Mouse (Mus musculus): ENCODE data around the gene Acsbg1.
A peak's percentile ranks its signal among the peaks of the same experiment; 100 is the strongest.
"Not testable (repeated sequence)": the region's sequence is repeated elsewhere in the genome, so short reads cannot be mapped to it uniquely, and the experiment has no call there.

The Acsbg1 gene

DNA sequence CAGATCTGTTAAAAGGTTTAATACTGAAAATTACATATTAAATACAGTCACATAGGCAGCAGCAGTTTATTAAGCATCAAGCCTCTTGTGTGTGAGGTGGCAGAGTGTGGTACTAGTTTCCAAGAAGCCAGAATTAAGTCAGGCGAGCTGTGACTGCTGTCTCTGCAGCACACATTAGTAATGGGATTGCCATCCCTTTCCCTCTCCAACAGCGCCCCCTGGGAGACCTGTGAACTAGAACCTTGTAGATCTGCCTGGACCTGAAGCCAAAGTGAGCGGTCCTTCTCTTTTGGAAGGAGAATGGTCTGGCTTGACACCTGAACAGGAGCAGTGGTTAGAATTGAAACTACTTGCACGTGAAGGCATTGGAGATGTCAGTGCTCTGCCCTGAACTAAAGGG lies 56.8 kb downstream of the Acsbg1 start:
- peak; percentile 22 for DNase-seq (ENCODE audit: low spot score)

- no peak for DNase-seq (ENCODE audit: low spot score)
Measured at GRCm38 (mm10) chr9:54604131-54604654, 57.5 kb downstream of the Acsbg1 start.

- no peak for DNase-seq (ENCODE audit: low spot score)
Measured at GRCm38 (mm10) chr9:54602916-54603315, 58.8 kb downstream of the Acsbg1 start.

DNA sequence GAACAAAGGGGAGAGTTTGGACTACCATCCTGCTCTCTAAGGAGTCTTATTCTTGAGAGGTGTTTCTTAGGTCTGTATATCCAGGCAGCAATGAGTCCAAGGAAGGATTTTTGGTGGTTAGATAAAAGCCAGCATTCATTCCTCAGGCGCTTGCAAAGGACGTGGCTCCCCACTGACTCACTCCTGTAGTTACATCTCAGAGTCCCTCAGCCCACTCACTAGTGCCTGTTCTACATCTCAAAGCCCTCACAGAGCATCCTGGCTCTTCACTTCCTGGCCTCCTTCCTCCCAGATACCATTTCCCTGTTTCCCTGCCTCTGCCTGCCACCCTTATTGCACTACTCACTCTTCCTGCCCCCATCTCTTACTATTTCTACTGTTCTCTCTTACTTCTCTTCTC lies 59.3 kb downstream of the Acsbg1 start:
- DNase-seq (ENCODE audit: low spot score): no peak

DNA sequence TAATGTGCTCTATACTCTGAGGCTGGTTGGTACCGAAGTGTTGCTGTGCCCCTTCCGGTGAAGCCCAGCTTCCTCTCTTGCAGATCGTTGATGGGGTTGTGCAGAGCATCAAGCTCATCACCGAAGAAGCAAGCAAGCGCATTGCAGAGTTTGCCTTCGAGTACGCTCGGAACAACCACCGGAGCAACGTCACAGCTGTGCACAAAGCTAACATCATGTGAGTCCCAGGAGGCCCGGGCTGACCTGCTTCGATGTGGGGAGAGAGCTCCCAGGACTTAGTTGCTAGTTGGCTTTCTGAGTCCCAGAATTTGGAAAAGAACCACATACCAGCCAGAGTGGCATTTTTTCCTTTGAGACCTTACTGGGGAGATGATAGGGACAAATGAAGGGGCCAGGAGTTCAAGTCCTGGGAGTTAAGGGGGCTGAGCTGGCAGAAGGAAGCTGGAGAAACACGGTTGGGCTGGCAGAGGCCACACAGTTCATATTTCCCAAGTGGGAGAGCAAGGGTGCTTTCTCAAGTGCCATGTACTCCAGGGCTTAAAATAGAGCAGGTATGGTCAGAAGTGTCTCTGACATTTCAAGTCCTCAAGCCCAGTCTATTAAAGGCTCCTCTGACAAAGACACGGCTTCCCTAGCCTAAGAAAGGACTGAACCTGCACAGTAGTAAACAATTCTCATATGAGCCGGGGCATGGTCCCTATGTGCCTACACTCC lies 64.8 kb downstream of the Acsbg1 start:
- DNase-seq (ENCODE audit: low spot score): no peak

DNA sequence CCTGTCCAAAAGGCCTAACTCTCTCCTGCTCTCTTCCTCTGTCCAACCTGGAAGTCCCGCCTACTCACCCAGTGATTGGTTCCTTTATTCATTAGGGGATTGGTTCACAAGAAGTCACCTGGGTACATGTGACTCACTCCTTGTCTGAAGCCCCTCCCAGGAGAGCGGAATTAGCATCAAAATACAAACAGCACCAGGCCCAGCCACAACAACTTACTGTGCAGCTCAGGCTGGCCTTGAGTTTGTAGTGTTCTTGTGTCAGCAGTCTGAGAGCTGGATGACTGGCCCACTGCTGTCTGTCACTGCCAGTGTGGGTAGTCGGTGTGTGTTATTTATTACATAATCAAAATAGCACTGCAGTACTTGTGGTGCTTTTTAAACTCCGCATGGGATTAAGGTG lies 68.0 kb downstream of the Acsbg1 start:
- DNase-seq (ENCODE audit: low spot score): not testable (repeated sequence)

DNA sequence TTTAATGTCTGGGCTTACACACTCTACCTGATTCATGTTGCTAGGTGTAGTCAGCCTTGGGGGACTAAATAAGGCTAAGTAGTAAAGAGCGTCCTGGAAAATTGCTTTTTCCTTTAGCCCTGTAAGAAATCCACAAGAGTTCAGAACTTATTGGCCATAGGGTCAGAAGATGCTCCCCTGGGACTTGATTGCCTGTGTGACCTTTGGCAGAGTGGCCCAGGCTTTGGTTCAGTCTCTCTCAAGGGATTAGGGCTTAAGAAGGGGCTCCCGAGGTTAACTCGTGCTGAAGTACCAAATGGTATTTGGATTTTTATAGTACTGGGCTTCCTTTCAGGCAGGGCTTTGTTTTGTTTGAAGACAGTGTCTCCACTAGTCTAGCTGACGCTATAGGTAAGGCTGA lies 73.8 kb downstream of the Acsbg1 start:
- no peak for DNase-seq (ENCODE audit: low spot score)

DNA sequence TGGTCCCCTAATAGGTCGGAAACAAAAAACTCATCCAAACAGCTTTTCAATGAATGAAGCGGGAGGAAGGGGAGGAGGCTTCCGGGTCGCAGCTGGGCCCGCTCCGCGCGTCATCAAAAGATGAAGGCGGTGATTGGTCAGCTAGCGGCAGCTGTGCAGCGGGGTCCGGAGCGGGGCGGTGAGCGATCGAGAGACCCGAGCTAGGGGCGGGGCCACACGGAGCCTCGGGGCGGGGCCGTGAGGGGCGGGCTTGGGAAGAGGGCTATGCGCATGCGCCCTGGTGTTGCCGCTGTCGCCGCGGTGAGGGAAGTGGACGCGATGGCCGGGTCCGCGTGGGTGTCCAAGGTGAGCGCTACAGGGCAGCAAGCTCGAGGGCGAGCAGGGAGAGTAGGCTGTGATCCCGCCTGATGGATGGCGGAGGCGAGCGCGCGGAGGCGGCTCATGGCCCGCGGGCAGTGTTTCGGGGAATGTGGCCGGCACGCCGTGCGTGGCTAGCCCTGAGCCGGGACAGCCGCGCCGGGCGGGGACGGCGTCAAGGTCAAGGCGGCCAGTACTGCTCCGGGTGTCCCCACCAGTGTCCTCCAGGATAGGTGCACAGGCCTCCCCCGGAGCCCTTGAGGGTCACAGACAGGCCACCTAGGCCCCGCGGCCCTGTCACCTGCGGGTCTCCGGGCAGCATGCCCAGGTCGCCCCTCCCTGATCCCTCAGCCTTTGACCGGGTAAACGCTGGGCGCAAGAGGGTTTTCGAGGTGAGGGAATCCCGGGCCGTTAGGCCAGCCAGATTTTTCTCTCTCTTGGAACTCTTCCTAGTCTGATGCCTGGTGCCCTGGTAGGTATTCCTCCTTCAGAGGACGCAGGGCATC lies 75.2 kb downstream of the Acsbg1 start, which contains the start of gene Idh3a:
Gene Idh3a (plus strand): TSS at position 136 of the 863 bp plus-strand sequence.
- DNase-seq (ENCODE audit: low spot score): peak; percentile 98

- DNase-seq (ENCODE audit: low spot score): no peak
Measured at GRCm38 (mm10) chr9:54585839-54586198, 75.9 kb downstream of the Acsbg1 start.

DNA sequence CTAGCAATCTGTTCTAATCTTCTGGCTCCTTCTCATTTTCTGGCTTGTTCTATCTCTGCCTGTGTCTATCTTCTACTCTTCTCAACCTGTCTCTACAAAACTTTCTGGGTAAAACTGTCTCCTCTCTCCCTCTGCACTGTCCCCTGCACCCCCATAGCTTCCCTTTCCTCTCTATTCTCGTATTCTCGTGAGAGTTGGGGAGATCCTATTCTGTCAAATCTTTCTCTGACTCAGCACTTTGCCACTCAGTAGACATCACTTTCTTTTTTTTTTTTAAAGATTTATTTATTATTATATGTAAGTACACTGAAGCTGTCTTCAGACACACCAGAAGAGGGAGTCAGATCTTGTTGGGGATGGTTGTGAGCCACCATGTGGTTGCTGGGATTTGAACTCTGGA lies 77.5 kb downstream of the Acsbg1 start:
- DNase-seq (ENCODE audit: low spot score): not testable (repeated sequence)

DNA sequence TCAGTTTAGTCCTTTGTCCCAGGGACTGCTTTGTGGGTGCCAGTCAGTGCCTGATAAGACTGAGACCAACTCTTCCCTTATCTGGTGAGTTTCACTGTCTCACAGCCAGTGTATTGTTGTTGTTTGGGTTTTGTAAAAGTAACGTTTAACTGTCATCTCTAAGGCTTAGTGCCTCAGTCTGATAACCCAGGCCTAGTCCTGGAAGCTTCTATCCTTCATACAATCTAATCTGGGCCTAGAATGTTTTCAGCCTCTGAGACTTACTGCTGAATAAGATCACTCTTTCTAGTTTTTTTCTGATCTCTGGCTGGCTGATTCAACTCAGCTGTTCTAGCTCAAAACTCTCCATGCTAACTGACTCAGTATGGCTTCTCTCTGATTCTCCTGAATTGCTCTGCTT lies 78.0 kb downstream of the Acsbg1 start:
- DNase-seq (ENCODE audit: low spot score): no peak

DNA sequence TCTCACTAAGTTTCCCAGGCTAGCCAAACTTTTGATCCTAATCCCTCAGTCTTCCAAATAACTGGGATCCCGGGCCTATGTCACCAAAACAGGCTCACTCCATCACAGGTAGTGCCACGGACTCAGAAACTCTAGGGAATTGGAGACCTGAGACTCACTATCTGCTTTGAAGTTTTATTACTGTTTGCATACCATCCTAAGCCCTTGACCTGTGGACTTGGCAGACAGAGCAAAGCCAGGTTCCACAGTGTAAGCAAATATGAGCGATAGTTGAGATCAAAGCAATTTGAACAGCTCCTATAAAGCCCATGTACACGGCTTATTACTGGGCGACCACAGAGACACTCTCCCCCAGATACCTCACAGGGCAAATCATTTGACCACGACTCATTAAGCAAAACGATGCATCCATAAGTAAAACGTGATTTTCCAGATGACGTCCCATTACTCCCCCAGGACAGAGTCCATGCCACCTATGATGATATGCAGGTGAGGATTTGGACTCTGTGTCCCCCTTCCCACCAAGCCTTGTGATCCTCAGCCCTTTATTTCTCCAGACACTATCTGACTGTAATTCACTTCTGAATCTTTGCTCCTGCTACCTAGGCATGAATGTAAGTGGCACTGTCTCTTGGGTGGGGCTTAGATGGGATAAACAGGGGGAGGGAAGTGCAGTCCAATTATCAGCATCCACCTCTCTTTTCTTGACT lies 90.4 kb downstream of the Acsbg1 start:
- no peak for DNase-seq (ENCODE audit: low spot score)

DNA sequence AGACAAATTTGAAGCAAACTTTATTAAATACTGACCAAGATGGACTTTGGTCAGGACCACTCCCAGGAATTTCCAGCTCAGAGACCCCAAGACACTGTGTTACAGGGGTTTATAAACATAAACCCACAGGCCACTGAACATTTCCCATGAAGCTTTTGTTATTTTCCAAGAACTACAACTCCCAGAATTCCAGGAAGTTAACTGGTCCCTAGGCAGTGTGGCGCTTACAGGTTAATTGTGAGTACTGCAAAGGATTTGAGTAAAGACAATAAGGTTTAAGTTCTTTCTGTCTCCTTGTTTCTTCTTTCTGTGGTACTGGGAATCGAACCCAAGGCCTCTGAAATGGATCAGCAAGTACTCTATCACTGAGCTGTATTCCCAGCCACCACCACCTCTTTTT lies 92.9 kb downstream of the Acsbg1 start:
- no peak for DNase-seq (ENCODE audit: low spot score)

DNA sequence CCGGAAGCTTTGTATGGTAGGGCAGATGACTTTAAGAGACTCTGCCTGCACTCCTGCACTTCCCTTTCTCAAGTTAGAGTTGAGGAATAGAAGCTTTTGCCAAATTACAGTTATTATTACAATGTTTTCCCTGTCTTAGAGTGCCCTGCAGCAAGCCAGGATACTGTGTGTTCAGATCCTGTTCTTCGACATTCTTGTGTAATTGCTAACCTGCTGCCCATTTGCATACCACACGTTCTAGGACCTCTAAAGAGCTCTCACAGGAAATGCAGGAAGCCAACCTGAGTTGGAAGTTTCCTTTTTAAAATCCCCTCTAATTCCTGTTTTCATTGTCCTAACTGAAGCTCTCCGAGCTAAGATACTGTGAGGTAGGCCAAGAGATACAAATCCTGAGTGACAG lies 94.7 kb downstream of the Acsbg1 start:
- no peak for DNase-seq (ENCODE audit: low spot score)

- DNase-seq (ENCODE audit: low spot score): no peak
Measured at GRCm38 (mm10) chr9:54560831-54561601, 100.7 kb downstream of the Acsbg1 start.

DNA sequence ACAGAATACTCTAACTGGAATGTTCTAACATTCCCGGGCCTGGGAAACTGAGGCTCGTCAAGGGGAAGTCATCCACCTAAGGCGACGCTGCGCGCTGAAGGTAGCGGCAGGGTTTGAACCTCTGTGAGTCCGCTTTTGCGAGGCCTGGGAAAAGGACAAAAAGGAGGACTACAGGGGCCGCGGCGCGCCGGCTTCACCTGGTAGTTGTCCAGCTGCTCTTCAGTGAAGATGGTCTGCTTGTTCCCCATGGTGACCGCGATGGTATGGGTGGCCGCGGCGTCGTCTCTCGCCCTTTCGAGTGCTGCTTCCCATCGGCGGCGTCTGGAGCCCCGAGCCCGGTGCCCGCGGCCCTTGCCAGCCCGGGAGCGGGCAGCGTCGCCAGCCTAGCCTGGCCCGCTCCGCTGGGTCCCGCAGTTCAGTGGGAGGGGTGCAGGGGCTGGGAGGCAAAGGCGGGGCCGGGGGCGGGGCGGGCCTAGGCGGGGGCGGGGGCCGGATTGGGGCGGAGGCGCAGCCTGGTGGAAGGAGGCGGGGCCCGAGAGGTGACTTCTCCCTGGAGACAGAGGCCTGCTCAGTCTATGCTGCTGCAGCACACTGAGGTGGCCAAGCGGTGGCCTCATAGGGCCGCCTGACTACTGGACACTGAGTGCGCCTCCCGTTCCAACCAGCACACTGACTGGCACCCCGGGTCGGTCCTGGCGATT lies 101.7 kb downstream of the Acsbg1 start, which contains the start of gene Cib2:
Gene Cib2 (minus strand): TSS at position 448 of the 701 bp plus-strand sequence.
- DNase-seq (ENCODE audit: low spot score): peak; percentile 45

DNA sequence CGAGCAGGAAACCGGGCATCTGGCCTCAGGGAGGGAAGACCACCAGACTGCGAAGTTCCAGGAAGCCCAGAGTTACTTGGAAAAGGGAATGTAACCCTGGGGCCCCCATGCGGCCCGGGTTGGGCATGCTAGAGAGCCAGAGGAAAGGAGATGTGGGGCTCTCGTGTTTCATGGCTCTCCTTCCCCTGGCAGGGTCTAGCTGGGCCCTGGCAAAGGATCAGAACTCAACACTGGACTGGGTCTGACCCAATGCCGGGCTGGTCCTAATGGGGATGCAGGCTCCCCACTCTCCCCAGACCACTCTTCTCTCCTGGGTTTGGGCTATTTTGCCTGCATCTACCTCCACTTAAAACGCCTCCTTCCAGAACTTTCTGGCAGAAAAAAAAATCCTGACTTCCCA lies 102.9 kb downstream of the Acsbg1 start:
- no peak for DNase-seq (ENCODE audit: low spot score)

- DNase-seq (ENCODE audit: low spot score): no peak
Measured at GRCm38 (mm10) chr9:54555044-54555443, 106.6 kb downstream of the Acsbg1 start.

Data from spleen, adult 12 weeks (tissue).